Mouse (Mus musculus): ENCODE measurements at regions not wholly inside any gene's neighbourhood (a gene's known extent, or its start where the extent isn't known, plus 50 kb on each side); places are given as distances from the start of the nearest gene placed in this dataset.

GRCm38 (mm10) chr12:47129821-47130220, 311.1 kb upstream of the Nova1 start:
- no peaks in the 10 kb centered on the region for H3K79me2 ChIP-seq (ENCODE audit: control insufficient read depth, insufficient read depth, low read length, poor library complexity)
- no peaks in the 10 kb centered on the region for H3K36me3 ChIP-seq (ENCODE audit: control insufficient read depth in 1 of 2, insufficient read depth in 2 of 2, low read length in 2 of 2)
- H3K9ac ChIP-seq (ENCODE audit: control insufficient read depth, low read depth, low read length, poor library complexity, severe bottlenecking): no peak overlapping the region
- H3K4me1 ChIP-seq (ENCODE audit: control insufficient read depth in 1 of 2, insufficient read depth in 2 of 2, low read length in 2 of 2): no peaks in the 10 kb centered on the region
- no peaks in the 10 kb centered on the region for H3K27me3 ChIP-seq (ENCODE audit: control insufficient read depth in 1 of 2, insufficient read depth in 2 of 2, low read length in 2 of 2)
- H3K4me3 ChIP-seq (ENCODE audit: control insufficient read depth in 1 of 2, insufficient read depth in 1 of 2, low read depth in 2 of 2, low read length in 2 of 2): no peak overlapping the region
- H3K9me3 ChIP-seq (replicated peaks; ENCODE audit: insufficient read depth, low read length): no peaks in the 10 kb centered on the region
- no peak for TF ChIP-seq USF2 (IDR thresholded peaks at IDR 0.05; ENCODE audit: borderline replicate concordance in 1 of 2, insufficient read depth in 1 of 2, low read depth in 1 of 2, low read length in 2 of 2)
- TF ChIP-seq RCOR1 (IDR thresholded peaks at IDR 0.05; ENCODE audit: low read depth, low read length): no peak
- TF ChIP-seq UBTF (IDR thresholded peaks at IDR 0.05; ENCODE audit: borderline replicate concordance, insufficient read depth, low read depth, low read length): no peak
- no peak for TF ChIP-seq TBP (IDR thresholded peaks at IDR 0.05; ENCODE audit: low read depth, low read length)
- no peak for TF ChIP-seq CHD2 (IDR thresholded peaks at IDR 0.05; ENCODE audit: low read length)
- no peak for TF ChIP-seq TCF12 (IDR thresholded peaks at IDR 0.05; ENCODE audit: low read depth, low read length)
- no peak for TF ChIP-seq KAT2A (conservative IDR thresholded peaks at IDR 0.05; ENCODE audit: low read depth, low read length)
- no peak for TF ChIP-seq ZMIZ1 (IDR thresholded peaks at IDR 0.05; ENCODE audit: low read depth, low read length)
- no peak for TF ChIP-seq NELFE (IDR thresholded peaks at IDR 0.05; ENCODE audit: low read depth, low read length)
- no peak for TF ChIP-seq SIN3A (IDR thresholded peaks at IDR 0.05; ENCODE audit: low read length)
- no peak for TF ChIP-seq POLR2AphosphoS5 (IDR thresholded peaks at IDR 0.05; ENCODE audit: borderline replicate concordance, low read depth, low read length)
- no peak overlapping the region for H3K27ac ChIP-seq (ENCODE audit: control insufficient read depth, low read depth, low read length)
- no peak for DNase-seq (ENCODE audit: low read depth, low spot score)

- H3K4me3 ChIP-seq (ENCODE audit: control insufficient read depth in 1 of 2, insufficient read depth in 1 of 2, low read depth in 2 of 2, low read length in 2 of 2): no peak overlapping the region
- no peak overlapping the region for H3K9ac ChIP-seq (ENCODE audit: control insufficient read depth, low read depth, low read length, poor library complexity, severe bottlenecking)
- no peaks in the 10 kb centered on the region for H3K27me3 ChIP-seq (ENCODE audit: control insufficient read depth in 1 of 2, insufficient read depth in 2 of 2, low read length in 2 of 2)
- TF ChIP-seq ZKSCAN1 (IDR thresholded peaks at IDR 0.05; ENCODE audit: low read depth, low read length) (no peak), NELFE (IDR thresholded peaks at IDR 0.05; ENCODE audit: low read depth, low read length) (no peak)
- no peaks in the 10 kb centered on the region for H3K4me1 ChIP-seq (ENCODE audit: control insufficient read depth in 1 of 2, insufficient read depth in 2 of 2, low read length in 2 of 2)
- no peak overlapping the region for H3K27ac ChIP-seq (ENCODE audit: control insufficient read depth, low read depth, low read length)
- no peaks in the 10 kb centered on the region for H3K9me3 ChIP-seq (replicated peaks; ENCODE audit: insufficient read depth, low read length)
- H3K36me3 ChIP-seq (ENCODE audit: control insufficient read depth in 1 of 2, insufficient read depth in 2 of 2, low read length in 2 of 2): no peaks in the 10 kb centered on the region
- no peak for DNase-seq (ENCODE audit: low read depth, low spot score)
- H3K79me2 ChIP-seq (ENCODE audit: control insufficient read depth, insufficient read depth, low read length, poor library complexity): no peaks in the 10 kb centered on the region
These were observed 309.9 kb upstream of the Nova1 start for GRCm38 (mm10) chr12:47128596-47128995.

GRCm38 (mm10) chr12:47121426-47121825, 302.7 kb upstream of the Nova1 start:
- Histone ChIP-seq H3K27ac (ENCODE audit: control insufficient read depth, low read depth, low read length) (no peak overlapping the region), H3K4me1 (ENCODE audit: control insufficient read depth in 1 of 2, insufficient read depth in 2 of 2, low read length in 2 of 2) (no peaks in the 10 kb centered on the region; a peak in 1 of 4 replicates), H3K9me3 (replicated peaks; ENCODE audit: insufficient read depth, low read length) (no peaks in the 10 kb centered on the region), H3K36me3 (ENCODE audit: control insufficient read depth in 1 of 2, insufficient read depth in 2 of 2, low read length in 2 of 2) (no peaks in the 10 kb centered on the region; a peak in 2 of 4 replicates), H3K4me3 (ENCODE audit: control insufficient read depth in 1 of 2, insufficient read depth in 1 of 2, low read depth in 2 of 2, low read length in 2 of 2) (no peak overlapping the region), H3K9ac (ENCODE audit: control insufficient read depth, low read depth, low read length, poor library complexity, severe bottlenecking) (no peak overlapping the region), H3K27me3 (ENCODE audit: control insufficient read depth in 1 of 2, insufficient read depth in 2 of 2, low read length in 2 of 2) (no peaks in the 10 kb centered on the region), H3K79me2 (ENCODE audit: control insufficient read depth, insufficient read depth, low read length, poor library complexity) (no peaks in the 10 kb centered on the region)
- no peak for DNase-seq (ENCODE audit: low read depth, low spot score)
- no peak for TF ChIP-seq UBTF (IDR thresholded peaks at IDR 0.05; ENCODE audit: borderline replicate concordance, insufficient read depth, low read depth, low read length)
- no peak for TF ChIP-seq USF1 (IDR thresholded peaks at IDR 0.05; ENCODE audit: low read depth, low read length)
- TF ChIP-seq JUND (IDR thresholded peaks at IDR 0.05; ENCODE audit: low read depth, low read length): no peak
- no peak for TF ChIP-seq MEF2A (IDR thresholded peaks at IDR 0.05; ENCODE audit: extremely low read depth, insufficient replicate concordance, low read depth, low read length, poor library complexity, severe bottlenecking)

All from MEL (cell line).